Mouse (Mus musculus) urinary bladder, adult 18-20 months (tissue): Measurements from ENCODE around the gene Smc1b.
A peak's percentile ranks its signal among the peaks of the same experiment; 100 is the strongest.
"Not testable (repeated sequence)": the region's sequence is repeated elsewhere in the genome, so short reads cannot be mapped to it uniquely, and the experiment has no call there.

Experiments
- DNase-seq, 2 experiments: peaks; one replicate each; pipeline ENCODE4 v3.0.0; 2022; ENCODE audit warnings: low spot score in 2 of 2, mixed read lengths in 2 of 2

Smc1b gene

DNA sequence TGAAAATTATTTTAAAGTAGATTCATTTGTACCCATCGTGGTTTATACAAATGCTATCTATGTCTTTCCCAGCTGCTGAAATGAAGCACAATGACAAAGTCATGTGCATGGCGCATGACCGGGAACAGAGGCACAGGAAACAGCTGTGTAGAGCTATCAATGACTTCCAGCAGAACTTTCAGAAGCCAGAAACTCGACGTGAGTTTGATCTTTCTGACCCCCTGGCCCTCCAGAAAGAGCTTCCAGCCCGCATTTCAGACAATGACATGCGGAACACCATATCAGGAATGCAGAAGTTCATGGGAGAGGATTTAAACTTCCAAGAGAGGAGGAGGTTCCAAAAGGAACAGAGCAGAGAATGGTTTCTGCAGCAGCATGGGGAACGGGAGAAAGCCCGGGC lies 3.4 kb upstream of the Smc1b start:
- no peak for DNase-seq

DNA sequence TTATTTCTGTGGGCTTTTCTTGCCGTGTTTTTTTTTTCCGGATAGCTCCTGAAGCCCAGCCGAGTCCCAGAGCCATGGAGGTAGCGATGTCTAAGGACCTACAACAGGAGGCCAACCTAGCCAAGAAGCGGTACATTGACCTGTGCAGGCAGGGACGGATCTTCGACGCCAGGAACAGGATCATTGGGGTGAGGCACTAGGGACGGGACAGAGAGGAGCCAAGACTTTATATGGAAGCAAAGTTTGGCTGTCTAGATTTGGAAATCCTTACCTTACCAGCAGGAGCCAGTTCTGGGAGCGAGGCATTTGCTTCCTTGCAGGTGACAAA lies 393 bp upstream of the Smc1b start:
- no peak for DNase-seq

DNA sequence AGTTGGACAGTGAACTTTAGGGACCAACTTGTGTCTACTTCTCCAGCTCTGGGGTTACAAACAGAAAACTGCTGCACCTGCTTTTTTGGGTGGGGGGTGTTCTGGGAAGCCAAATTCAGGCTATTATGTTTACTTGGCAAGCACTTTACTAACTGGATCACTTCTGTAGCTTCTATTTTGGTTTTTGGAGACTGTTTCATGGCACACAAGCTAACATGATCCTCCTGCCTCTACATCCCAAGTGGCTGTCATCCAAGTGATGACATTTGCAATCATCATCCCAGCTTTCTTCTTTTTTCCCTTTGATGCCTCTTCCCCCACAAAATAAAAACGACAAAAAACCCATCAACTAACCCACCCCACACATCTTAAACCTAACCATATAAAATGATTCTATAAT lies 46.1 kb downstream of the Smc1b start:
- DNase-seq: no peak

DNA sequence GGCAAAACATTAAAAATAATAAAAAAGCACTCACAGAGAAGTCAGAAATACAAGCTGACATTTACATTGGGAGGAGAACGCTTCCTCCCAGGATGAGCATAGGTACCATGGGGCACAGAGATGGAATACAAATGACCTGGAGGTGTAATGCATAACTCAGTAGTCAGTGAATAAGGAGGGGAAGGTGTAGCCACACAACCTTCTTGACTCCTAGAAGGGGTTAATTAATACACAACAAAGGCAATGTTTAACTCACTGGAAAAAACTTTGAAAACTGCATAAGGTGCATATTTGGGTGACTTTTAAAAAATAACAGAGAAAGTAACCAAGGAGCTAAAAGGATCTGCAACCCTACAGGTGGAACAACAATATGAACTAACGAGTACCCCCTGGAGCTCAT lies 59.1 kb downstream of the Smc1b start:
- DNase-seq: no peak

DNA sequence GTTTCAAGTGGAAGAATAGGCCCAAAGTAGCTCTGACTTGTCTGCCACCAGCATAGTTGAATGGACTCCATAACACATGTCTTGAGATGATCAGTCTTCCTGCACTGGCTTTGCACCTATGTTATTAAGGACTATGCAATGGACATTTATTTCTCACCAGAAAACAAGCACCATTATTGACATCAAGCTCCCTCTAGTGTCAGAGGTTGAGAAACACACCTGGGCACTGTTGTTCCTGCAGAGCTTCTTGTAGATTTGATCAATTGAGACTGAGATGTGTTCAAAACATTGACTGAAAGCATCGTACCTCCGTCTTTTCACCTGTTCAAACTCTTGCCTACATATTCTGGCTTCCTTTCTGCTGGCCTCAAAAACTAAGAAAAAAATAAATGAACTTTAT lies 61.2 kb downstream of the Smc1b start:
- peak in 1 of 2 experiments; percentile 23 for DNase-seq

DNA sequence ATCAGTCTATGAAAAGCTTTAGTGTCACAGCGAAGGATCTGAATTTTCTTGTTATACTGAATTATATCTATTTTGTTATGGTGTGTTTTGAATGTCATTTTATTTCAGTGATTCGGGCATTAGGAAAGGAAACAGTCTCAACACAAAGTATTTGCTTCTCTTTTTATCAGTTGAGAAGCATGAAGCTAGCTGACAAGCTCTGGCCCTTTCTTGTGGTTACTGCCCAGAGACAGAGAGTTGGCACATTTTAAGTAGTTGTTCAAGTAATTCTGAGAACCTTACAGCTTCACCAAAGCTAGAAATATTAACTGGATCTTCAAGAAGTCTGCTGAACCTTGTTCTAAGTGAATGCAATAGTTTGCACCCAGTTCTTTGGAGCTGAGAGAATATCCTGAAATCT lies 68.3 kb downstream of the Smc1b start:
- no peak for DNase-seq

DNA sequence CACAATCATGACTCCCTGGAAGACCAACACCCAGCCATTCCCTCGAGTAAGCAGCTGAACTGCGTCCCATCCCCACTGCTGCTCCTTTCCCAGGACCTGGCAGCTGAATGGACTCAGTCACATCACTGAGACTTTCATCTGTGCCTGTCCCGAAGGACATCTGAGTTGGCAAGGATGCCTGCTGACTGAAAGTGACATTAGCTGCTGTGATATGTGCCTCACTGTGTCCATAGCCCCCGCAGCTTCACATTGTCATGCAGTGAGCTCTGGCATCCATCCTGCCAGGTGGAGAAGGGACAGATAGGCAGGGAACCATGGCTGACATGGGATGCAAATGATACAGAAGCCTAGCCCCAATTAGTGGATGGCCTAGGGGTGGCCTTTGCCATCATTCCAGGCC lies 76.6 kb downstream of the Smc1b start:
- no peak for DNase-seq

DNA sequence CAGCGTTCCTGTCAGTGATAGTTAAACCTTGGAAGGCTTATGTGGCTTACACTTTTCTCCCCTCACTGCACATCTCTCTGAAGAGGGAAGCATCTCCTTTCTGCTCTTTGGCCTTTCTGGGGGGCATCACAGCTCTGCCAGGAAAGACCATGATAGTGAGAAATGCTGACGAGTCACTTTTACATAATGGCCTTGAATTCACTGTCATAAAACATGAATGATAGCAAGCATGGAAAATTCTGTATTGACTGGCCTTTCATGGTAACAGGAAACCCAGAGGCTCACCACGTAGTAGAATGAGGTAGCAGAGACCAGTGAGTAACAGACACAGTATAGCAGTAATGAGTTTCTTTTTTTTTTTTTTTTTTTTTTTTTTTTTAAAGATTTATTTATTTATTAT lies 77.7 kb downstream of the Smc1b start:
- DNase-seq: no peak

DNA sequence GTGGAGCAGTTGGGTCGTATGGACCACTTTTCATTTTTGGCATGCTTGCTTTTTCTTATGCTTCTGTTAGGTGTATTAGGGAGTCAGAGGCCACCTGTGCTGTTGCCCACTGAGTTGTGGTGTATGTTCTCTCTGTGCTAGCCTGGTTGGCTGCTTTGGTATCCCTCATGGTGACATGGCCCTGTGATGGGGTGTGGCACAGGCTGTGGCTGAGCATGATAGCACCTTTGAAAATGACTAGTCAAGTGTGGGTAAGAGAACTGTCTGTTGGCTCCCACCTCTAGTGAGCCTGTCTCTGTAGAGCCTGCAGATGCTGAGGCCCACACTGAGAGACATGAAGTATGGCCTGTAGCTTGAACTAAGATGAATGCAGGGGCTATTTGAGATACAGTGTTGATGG lies 82.0 kb downstream of the Smc1b start:
- no peak for DNase-seq

DNA sequence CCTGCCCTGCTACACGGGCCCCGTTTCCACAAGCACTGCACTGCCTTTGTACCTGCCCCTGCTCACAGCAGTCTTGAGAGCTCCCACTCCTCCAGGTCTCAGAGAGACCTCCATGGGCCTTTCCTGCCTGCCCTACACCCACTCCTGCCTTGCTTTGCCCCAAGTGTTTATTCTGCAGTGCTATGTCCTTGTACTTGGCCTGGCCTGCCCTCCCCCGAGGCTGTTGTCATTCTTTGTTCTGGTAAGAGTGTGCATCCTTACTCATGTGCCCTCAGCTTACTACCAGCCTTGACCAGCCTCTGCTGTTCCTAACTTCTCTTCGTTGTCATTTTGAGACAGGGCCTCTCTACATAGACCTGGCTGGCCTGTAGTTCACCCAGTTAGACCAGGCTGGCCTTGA lies 83.9 kb downstream of the Smc1b start:
- DNase-seq: no peak

DNA sequence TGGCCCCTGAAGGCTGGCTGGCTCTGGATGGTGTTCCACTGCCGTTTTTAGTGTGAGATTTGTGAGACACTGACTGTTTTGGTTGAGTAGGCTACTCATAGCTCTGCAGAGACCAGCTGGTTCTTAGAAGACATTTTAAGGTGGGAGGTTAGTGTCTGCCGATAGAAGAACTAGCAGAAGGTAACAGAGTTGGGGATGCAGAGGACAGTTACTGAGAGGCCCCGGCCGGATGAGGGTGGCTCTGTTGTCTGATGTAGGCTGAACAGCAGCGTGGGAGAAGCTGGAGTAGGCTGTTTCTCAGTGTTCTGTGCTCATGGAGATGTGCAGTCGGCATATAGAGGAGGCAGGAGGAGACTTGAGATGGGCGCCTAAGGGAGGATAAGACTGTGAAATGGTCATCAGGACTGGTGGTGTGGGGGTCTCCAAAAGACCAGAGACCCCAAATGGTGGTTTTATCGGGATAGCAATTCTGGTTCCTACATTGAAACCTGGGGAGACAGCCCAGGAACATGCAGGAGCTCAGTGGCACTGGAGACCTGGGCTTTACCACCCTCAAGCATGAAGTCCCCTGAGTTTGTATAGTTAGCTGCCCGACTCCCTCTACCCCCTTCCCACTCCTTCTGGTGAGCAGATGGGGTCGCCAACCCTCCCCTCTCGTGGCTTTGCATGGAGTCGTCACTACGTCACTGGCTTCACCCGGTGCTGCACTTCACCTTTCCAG lies 85.4 kb downstream of the Smc1b start:
- no peak for DNase-seq

DNA sequence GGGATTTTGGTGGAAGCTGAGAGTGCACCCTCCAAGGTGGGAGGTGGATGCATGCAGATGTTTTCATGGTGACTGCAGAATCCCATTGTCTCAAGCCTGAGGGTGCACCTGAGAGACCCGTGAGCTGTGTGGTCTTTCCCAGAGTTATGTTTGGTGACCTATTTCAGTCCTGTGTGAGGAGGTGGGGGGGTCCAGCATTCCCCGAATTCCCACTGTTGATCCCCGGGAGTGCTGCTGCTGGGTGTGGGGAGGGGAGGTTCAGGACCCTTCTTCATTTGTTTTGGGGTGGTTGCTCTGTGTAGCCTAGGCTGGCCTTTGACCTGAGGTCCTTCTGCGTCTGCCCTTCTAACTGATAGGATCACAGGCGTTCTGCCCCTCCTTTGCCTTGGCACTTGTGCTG lies 88.0 kb downstream of the Smc1b start:
- no peak for DNase-seq

DNA sequence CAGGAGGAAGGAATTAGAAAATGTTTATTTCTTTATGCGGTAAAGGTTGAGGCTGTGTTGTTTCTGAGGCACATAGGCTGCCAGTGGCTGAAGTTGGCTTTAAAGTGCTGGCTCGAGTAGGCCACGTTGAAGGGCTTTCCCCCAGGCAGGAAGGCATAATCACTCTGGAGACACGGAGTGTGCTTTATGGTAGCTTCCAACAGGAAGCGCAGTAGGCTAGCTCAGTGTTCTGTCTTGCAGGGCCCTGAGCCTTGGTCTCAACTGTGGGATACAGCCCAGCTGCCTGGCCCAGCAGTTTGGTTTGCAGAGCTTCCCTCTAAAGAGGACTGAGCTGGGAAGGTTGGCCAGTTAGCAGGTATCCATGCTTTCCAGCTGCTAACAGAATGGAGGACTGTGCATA lies 88.6 kb downstream of the Smc1b start:
- DNase-seq: no peak

DNA sequence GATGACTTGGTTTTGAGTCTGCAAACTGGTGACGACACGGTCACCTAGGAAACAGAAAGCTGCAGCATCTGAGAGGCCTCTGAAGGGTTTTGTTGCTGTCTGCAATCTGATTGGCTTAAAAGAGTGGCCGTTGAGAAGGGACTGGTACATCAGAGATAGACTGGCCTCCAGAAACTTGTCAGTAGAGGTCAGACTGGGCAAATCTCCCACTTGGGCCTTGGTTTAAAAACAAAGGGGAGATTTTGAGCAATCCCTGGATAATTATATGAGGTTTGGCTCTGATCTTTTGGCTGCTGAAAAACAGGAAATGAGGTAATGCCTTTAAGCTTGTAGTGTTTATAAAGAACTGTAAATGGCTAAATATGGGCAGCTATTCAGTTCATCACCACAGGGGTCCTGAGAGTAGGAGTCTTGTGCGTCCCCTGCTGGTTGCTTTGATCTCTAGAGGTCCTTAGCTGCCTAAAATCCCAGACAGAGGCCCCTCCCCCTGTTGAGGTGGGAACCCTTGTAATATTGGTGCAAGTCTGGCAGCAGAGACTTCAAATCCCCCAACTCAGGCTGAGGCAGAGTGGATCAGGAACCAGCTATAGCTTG lies 89.3 kb downstream of the Smc1b start:
- DNase-seq: peak in 1 of 2 experiments; percentile 62

DNA sequence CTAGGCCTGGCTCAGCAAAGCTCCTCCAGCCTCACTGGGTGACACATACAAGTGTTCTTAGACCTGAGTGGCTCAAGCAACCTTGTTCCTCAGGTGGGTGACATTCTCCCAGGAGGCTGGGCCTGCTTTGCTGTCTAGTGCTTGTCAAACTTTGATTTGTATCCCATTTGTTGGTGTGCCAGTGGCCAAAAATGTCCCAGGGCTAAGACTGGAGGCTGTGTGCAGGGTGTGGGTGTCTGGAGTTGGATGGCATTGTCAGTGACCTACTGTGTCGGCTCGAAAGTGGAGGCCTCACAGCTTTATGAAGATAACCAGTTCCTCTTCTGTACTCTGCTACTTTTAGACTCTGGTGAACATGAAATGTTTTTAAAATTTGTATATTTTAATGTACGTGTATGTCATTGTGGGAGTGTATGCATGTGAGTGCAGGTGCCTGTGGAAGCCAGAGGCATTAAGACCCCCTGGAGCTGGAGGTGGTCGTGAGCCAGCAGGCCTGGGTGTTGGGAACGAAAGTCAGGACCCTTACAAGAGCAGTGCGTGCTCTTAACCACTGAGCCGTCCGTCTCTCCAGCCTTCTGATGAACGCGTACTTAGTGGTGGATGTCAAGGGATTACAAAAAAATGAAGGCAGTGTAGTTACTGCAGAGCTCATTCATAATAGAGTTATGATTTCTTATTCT lies 90.1 kb downstream of the Smc1b start:
- no peak for DNase-seq

DNA sequence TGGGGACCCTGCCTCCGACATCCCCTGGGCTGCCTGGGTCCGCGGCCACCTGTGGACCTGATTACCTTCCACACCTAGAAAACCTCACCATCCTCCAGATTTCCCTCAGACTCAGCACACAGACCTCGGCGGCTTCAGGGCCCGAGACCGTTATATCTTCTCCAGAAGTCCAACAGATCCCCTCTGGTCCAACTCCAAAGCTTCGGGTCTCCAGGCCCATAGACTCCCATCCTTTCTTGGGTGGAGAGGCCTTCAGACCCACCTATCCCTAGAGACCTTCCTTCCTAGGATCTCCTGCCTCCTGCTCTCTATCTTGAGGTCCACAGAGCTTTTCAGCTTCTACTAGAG lies 94.4 kb downstream of the Smc1b start:
- DNase-seq: no peak

DNA sequence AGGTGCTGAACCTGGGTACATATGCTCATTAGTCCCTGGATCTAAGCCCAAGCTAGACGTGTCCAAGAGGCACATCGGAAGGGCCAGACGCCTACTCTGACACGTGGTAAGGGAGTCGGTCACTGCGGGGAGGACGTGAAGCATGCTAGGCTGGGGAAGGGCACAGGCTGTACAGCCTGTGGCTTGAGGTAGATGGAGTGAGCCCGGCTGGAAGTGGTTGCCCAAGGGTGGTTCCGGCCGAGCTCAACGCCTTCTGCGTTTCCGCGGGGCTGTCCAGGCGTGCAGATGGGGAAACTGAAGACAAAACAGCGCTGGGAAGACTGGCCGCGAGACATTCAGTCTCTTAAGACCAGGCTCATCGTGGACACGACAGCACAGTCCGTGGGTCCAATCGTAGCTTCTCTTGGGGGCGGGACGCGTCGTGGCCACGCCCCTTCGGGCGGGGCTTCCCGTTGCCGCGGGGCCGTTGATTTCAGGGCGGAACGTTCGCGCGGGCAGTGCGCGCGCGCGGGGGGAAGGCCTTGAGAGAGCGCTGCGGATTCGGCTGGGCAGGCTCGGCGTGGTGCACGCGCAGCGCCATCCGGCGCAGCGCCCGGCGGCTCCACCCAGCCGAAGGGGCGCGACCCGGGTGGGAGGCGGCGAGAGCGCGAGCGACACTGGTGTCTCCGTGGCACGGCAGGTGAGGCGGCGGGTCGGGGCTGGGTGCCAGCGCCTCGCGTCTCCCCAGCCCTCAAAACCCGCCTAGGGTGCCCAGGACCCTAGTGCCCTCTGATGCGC lies 95.0 kb downstream of the Smc1b start:
- DNase-seq: peak; percentile 97 to 99

DNA sequence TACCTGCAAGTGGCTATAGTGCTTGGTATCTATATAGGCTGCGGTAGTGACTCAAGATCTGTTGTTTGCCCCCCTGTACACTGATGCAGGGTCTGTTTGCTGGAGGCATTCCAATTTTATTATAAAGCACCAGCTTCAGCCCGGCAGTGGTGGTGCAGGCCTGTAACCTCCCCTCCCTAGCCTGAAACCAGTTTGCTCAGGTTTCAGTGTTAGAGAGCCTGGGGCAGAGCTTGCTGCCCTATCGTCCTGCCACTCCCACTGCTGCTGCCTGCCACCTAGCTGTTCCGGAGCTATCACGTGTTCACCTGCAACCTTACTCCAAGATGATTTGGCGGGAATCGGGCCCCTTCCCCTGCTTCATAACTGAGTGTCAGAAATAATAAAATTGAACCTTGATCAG lies 97.8 kb downstream of the Smc1b start:
- peak in 1 of 2 experiments; percentile 53 for DNase-seq

DNA sequence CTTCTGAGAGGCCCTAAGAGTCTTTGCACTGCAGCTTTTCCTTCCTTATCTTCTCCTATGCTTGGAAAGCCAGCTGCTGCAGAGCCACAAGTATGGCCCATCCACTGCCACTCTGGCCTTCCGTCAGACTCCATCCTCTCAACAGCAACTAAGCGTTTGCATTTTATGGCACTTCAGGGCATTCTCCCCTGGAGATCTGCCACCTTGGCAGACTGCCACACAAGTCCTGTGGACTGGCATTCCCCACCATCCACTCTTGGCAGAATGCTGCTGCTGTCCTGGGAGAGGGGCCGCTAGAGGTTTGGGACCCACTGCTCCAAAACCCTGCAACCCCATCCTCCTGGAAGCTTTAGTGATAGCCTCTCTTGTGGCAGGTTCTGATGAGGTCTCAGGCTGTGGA lies 99.9 kb downstream of the Smc1b start:
- DNase-seq: no peak

DNA sequence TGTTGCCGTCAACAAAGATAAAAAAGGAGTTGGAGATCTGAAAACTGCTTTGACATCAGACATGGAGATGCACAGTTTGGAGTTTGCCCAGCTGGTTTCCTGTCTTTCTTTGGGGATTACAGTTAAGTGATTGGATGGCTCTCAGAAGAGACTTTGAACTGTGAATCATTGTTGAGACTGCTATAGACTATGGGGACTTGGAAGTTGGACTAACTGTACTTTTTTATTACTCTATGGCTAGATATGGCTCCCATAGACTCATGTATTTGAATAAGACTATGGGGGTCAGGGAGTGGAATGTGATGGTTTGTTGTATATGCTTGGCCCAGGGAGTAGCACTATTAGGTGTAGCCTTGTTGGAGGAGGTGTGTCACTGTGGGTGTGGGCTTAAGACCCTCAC lies 101.1 kb downstream of the Smc1b start:
- DNase-seq: not testable (repeated sequence)

DNA sequence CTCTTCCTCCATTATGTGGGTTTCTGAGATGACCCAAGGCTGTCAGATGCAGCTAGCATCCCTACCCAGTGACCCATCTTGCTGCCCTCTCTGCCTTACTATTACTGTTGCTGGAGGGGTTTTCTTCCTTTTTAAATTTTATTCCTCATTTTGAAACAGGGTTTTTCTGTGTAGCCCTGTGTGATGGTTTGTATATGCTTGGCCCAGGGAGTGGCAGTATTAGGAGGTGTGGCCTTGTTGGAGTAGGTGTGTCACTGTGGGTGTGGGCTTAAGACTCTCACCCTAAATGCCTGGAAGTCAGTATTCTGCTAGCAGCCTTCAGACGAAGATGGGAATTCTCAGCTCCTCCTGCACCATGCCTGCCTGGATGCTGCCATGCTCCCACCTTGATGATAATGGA lies 103.1 kb downstream of the Smc1b start, which contains the start of gene Fam118a:
Gene Fam118a, plus strand, starts transcription at position 301 of the 400 bp plus-strand sequence.
- not testable (repeated sequence) for DNase-seq

DNA sequence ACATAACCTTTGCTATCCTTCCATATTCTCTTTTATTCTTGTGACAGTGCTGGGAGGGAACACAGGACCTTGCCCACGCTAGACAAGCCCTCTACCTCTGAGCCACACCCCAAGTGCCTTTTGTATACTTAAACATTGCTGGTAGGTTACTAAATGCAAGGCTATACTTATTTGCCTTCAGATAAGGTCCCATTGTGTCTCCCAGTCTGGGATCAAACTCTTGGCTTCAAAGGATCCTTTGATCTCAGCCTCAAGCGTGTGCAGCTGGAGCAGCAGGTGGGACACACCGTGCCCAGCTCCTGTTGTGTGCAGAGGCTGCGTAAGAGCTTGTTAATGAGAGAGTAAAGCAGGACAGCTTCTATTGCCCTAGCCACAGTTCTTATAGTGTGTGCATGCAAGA lies 104.0 kb downstream of the Smc1b start:
- no peak for DNase-seq

DNA sequence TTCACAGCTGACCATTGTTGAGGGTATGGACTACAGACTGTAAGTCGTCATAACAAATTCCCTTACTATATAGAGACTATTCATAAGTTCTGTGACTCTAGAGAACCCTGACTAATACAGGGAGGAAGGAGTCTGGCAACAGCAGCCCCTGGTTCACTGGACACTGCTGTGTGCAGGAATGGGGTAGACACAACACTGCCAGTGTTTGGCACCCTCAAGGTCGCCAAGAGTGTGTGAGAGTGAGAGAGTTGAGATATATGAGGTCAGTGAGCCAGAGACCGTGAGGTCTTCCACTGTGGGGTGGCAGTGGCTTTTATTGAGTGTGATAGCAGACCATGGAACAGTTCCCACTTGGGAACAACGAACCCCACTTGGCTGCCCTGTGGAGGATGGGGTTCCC lies 105.6 kb downstream of the Smc1b start:
- no peak for DNase-seq
